14 mouse cellular contexts compared by ENCODE assay signal in the genomic region with DNA sequence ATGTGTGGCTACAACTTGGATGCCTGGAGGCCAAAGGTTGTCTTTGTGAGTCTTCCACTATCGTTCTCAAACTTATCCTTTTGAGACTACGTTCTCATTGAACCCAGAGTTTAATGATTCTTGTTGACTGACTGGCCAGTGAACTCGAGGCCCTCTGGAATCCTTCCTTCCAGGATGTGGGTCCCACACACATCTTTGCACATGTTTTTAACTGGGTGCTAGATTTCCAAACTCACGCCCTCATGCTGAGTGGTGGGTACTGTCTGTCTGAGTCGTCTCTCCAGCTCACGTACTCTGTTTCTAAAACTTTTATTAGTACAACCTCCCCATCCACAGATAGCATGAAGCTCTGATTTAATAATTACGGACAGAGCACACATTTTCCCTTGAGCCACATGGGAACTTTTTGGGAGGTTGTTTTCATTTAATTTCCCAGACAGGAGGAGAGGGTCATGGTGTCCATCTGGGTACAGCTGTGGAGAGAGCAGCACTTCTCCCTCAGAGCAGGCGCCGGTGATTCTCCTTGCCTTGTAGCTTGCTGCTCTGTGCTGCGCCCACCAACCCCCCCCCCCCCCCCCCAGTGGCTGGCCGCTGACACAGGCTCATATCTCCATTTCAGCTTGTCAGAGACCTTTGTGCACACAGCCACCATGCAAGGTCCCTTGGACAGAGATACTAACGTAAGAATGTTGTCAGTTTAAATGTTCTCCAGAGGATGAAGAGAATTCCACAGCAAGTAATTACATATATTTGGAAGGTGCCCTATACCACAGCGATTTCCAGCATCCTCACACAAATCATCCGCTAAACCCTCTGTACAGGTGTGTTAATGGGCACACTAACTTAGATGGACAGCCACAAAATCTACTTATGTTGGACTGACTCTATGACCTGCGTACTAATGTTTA.
DNase-seq lines count a peak whose midpoint lies in the region; ATAC-seq and TF ChIP-seq lines count a peak whose summit lies in the region.
"Had no signal": no experiment of that assay in that cellular context is flagged by ENCODE, and none has a peak within 500 bp of the region (broad histone marks: within the 10 kb centered on the region; RNA-seq: fewer than 3 reads in every experiment).

No protein-coding gene starts in this region.

- no peak for TF ChIP-seq EP300 in heart, postnatal 0 days (IDR thresholded peaks at IDR 0.05; ENCODE audit: low read depth)

- no peak for TF ChIP-seq CTCF in heart, postnatal 0 days (IDR thresholded peaks at IDR 0.05; ENCODE audit: low read depth)

- H3K9ac ChIP-seq in heart, embryonic 12.5 days, result 0 out of 2 replicates have a peak overlapping the region, but pooled peaks have one; percentile 28
- H3K9ac ChIP-seq in heart, embryonic 11.5 days (ENCODE audit: low read depth, low read length), result no peak overlapping the region
- H3K9ac ChIP-seq in heart, embryonic 14.5 days (ENCODE audit: low read length), result 0 out of 2 replicates have a peak overlapping the region, but pooled peaks have one; percentile 10
- no peak overlapping the region for H3K9ac ChIP-seq in heart, postnatal 0 days (replicated peaks; ENCODE audit: low read depth, low read length)
- H3K9ac ChIP-seq: stomach, embryonic 15.5 days had no signal

- no peak for ATAC-seq in heart, embryonic 12.5 days (ENCODE audit: insufficient number of reproducible peaks, low FRiP score)
- no peak for ATAC-seq in heart, embryonic 11.5 days (replicated peaks; ENCODE audit: insufficient number of reproducible peaks, low FRiP score, low TSS enrichment)
- ATAC-seq in heart, embryonic 14.5 days (ENCODE audit: insufficient number of reproducible peaks, insufficient read depth, low FRiP score, low read depth), result no peak
- no peak for ATAC-seq in heart, postnatal 0 days (ENCODE audit: insufficient read depth, low read depth)

- no peak overlapping the region for H3K4me2 ChIP-seq in heart, embryonic 12.5 days
- no peak overlapping the region for H3K4me2 ChIP-seq in heart, embryonic 11.5 days
- H3K4me2 ChIP-seq in heart, embryonic 14.5 days (ENCODE audit: low read length), result no peak overlapping the region
- H3K4me2 ChIP-seq in heart, postnatal 0 days (ENCODE audit: low read depth, low read length), result no peak overlapping the region
- H3K4me2 ChIP-seq: stomach, embryonic 15.5 days had no signal

- peaks cover 3% of the 10 kb centered on the region; the same call in 1 of the 2 replicates for H3K36me3 ChIP-seq in heart, embryonic 12.5 days
- H3K36me3 ChIP-seq in heart, embryonic 11.5 days (ENCODE audit: control insufficient read depth, insufficient read depth, low read length), result no peaks in the 10 kb centered on the region
- no peaks in the 10 kb centered on the region for H3K36me3 ChIP-seq in heart, embryonic 14.5 days (ENCODE audit: control insufficient read depth, insufficient read depth, low read length)
- H3K36me3 ChIP-seq in heart, postnatal 0 days (replicated peaks; ENCODE audit: control insufficient read depth, insufficient read depth, low read length), result no peaks in the 10 kb centered on the region
- H3K36me3 ChIP-seq: stomach, embryonic 15.5 days had no signal

- H3K9me3 ChIP-seq in heart, embryonic 12.5 days (replicated peaks), result no peaks in the 10 kb centered on the region
- no peaks in the 10 kb centered on the region for H3K9me3 ChIP-seq in heart, embryonic 11.5 days (replicated peaks; ENCODE audit: control insufficient read depth, low read length)
- no peaks in the 10 kb centered on the region for H3K9me3 ChIP-seq in heart, embryonic 14.5 days (ENCODE audit: control insufficient read depth, low read length)
- H3K9me3 ChIP-seq in heart, postnatal 0 days (replicated peaks; ENCODE audit: control insufficient read depth, low read length), result no peaks in the 10 kb centered on the region
- H3K9me3 ChIP-seq: stomach, embryonic 15.5 days had no signal

- WGBS in heart, embryonic 12.5 days, result 59% methylated on average over 15 of the region's 15 CpGs
- WGBS in heart, embryonic 11.5 days (ENCODE audit: insufficient replicate concordance), result 66% methylated on average over 15 of the region's 15 CpGs
- 67% methylated on average over 14 of the region's 15 CpGs for WGBS in heart, embryonic 14.5 days
- 54% methylated on average over 15 of the region's 15 CpGs for WGBS in heart, postnatal 0 days

- no peaks in the 10 kb centered on the region for H3K27me3 ChIP-seq in heart, embryonic 12.5 days (replicated peaks)
- no peaks in the 10 kb centered on the region for H3K27me3 ChIP-seq in heart, embryonic 11.5 days (ENCODE audit: control insufficient read depth, insufficient read depth, low read length)
- H3K27me3 ChIP-seq in heart, embryonic 14.5 days (ENCODE audit: control insufficient read depth, insufficient read depth, low read length), result no peaks in the 10 kb centered on the region
- no peaks in the 10 kb centered on the region for H3K27me3 ChIP-seq in heart, postnatal 0 days (ENCODE audit: control insufficient read depth, insufficient read depth, low read length)
- H3K27me3 ChIP-seq: stomach, embryonic 15.5 days had no signal

- peak; percentile 35 for DNase-seq in kidney, postnatal 10 days
- DNase-seq in kidney, adult 9 months, result no peak
- peak; percentile 41 for DNase-seq in heart, postnatal 0 days (ENCODE audit: low spot score)
- DNase-seq in left cerebral cortex, adult 18-20 months (ENCODE audit: low spot score in 2 of 2), result no peak
- no peak for DNase-seq in embryo, embryonic 10.5 days (ENCODE audit: low spot score)
- DNase-seq: cerebellum, adult 18-20 months; left cerebral cortex, postnatal 4 days; lung, adult 2 months had no signal

- peaks cover 31% of the 10 kb centered on the region for H3K4me1 ChIP-seq in heart, embryonic 12.5 days (replicated peaks)
- peaks cover 11% of the 10 kb centered on the region for H3K4me1 ChIP-seq in heart, embryonic 11.5 days (ENCODE audit: control insufficient read depth, insufficient read depth, low read length)
- H3K4me1 ChIP-seq in heart, embryonic 14.5 days (ENCODE audit: control insufficient read depth in 2 of 2, insufficient read depth in 2 of 2, low read length in 2 of 2), result peaks cover 6 to 28% of the 10 kb centered on the region in 2 experiments
- peaks cover 15% of the 10 kb centered on the region for H3K4me1 ChIP-seq in heart, postnatal 0 days (ENCODE audit: control insufficient read depth, insufficient read depth)

- no peak overlapping the region for H3K4me3 ChIP-seq in heart, embryonic 12.5 days
- no peak overlapping the region for H3K4me3 ChIP-seq in heart, embryonic 11.5 days (ENCODE audit: low read depth, low read length)
- H3K4me3 ChIP-seq in heart, embryonic 14.5 days (ENCODE audit: control insufficient read depth in 1 of 2, insufficient read depth in 1 of 2, low read depth in 1 of 2, low read length in 2 of 2), result no peak overlapping the region
- no peak overlapping the region for H3K4me3 ChIP-seq in heart, postnatal 0 days (ENCODE audit: low read depth, low read length)
- H3K4me3 ChIP-seq: erythroblast, embryonic 14.5 days; myocyte; stomach, embryonic 15.5 days had no signal

- no peak overlapping the region for H3K27ac ChIP-seq in heart, embryonic 12.5 days (ENCODE audit: poor library complexity, severe bottlenecking)
- no peak overlapping the region for H3K27ac ChIP-seq in heart, embryonic 11.5 days (ENCODE audit: low read depth, low read length)
- H3K27ac ChIP-seq in heart, embryonic 14.5 days (replicated peaks in 1 of 2; ENCODE audit: control insufficient read depth in 1 of 2, insufficient read depth in 1 of 2, low read depth in 2 of 2, low read length in 2 of 2), result no peak overlapping the region
- no peak overlapping the region for H3K27ac ChIP-seq in heart, postnatal 0 days (ENCODE audit: low read depth)
- H3K27ac ChIP-seq: stomach, embryonic 15.5 days had no signal

Comparison
In these comparisons a context has a peak if more than half of its experiments do, and no peak if none do; other contexts are left out.
1. H3K9ac ChIP-seq: peak in heart, embryonic 12.5 days (single experiment) and heart, embryonic 14.5 days (single experiment); none in heart, embryonic 11.5 days (single experiment) and heart, postnatal 0 days (single experiment).
2. DNase-seq: peak in kidney, postnatal 10 days (single experiment) and heart, postnatal 0 days (single experiment); none in kidney, adult 9 months (single experiment), left cerebral cortex, adult 18-20 months (0 of 2) and embryo, embryonic 10.5 days (single experiment).